Mouse (Mus musculus) MEL (cell line): ENCODE data around the gene Cyp4f17.
"Not testable (repeated sequence)": the region's sequence is repeated elsewhere in the genome, so short reads cannot be mapped to it uniquely, and the experiment has no call there.

Experiments used
- CHD1 ChIP-seq: IDR thresholded peaks from 2 replicates; pipeline ENCODE4 v1.6.1; 2012; ENCODE audit warnings: low read depth, mild to moderate bottlenecking, inconsistent platforms, low read length, improper control_type of control experiment
- CHD2 ChIP-seq: IDR thresholded peaks from 2 replicates; pipeline ENCODE4 v1.6.1; 2011; ENCODE audit warnings: low read length, improper control_type of control experiment
- CTCF ChIP-seq, 3 experiments: IDR thresholded peaks in 2 of 3; conservative IDR thresholded peaks in 1 of 3; 2 replicates each; pipeline ENCODE4 v1.5.1; 2011 to 2012; ENCODE audit warnings: low read length in 3 of 3, low read depth in 2 of 3, mild to moderate bottlenecking in 2 of 3, improper control_type of control experiment in 1 of 3, inconsistent platforms in 1 of 3, mixed read lengths in 1 of 3, moderate library complexity in 1 of 3; ENCODE audit not compliant: control insufficient read depth in 1 of 3, insufficient read depth in 1 of 3, poor library complexity in 1 of 3, severe bottlenecking in 1 of 3
- EP300 ChIP-seq, 2 experiments: IDR thresholded peaks; 2 replicates each; pipeline ENCODE4 v1.6.1; 2011; ENCODE audit warnings: improper control_type of control experiment in 2 of 2, low read length in 2 of 2, low read depth in 1 of 2, mild to moderate bottlenecking in 1 of 2
- GATA1 ChIP-seq: IDR thresholded peaks from 2 replicates; pipeline ENCODE4 v1.6.1; 2011; ENCODE audit warnings: low read depth, low read length, improper control_type of control experiment
- JUND ChIP-seq: IDR thresholded peaks from 2 replicates; pipeline ENCODE4 v1.6.1; 2011; ENCODE audit warnings: low read depth, mild to moderate bottlenecking, improper control_type of control experiment, low read length
- MAX ChIP-seq: IDR thresholded peaks from 2 replicates; pipeline ENCODE4 v1.6.1; 2011; ENCODE audit warnings: low read length, improper control_type of control experiment
- MYB ChIP-seq: IDR thresholded peaks from 2 replicates; pipeline ENCODE4 v1.6.1; 2011; ENCODE audit warnings: mild to moderate bottlenecking, low read depth, low read length, improper control_type of control experiment
- NELFE ChIP-seq: IDR thresholded peaks from 2 replicates; pipeline ENCODE4 v1.6.1; 2011; ENCODE audit warnings: low read depth, low read length, improper control_type of control experiment
- POLR2A ChIP-seq, 2 experiments: IDR thresholded peaks; 2 replicates each; pipeline ENCODE4 v1.6.1; 2011 to 2012; ENCODE audit warnings: low read length in 2 of 2, mild to moderate bottlenecking in 2 of 2, control low read depth in 1 of 2, improper control_type of control experiment in 1 of 2, low read depth in 1 of 2, moderate library complexity in 1 of 2; ENCODE audit not compliant: control insufficient read depth in 1 of 2, insufficient read depth in 1 of 2, poor library complexity in 1 of 2
- POLR2AphosphoS5 ChIP-seq: IDR thresholded peaks from 2 replicates; pipeline ENCODE4 v1.6.1; 2012; ENCODE audit warnings: low read depth, borderline replicate concordance, mild to moderate bottlenecking, inconsistent platforms, low read length, moderate library complexity, mixed read lengths
- TAL1 ChIP-seq: IDR thresholded peaks from 2 replicates; pipeline ENCODE4 v1.6.1; 2012; ENCODE audit warnings: mild to moderate bottlenecking, inconsistent platforms, low read length, moderate library complexity, mixed read lengths
- USF2 ChIP-seq, 2 experiments: IDR thresholded peaks; 2 replicates each; pipeline ENCODE4 v1.6.1; 2011 to 2012; ENCODE audit warnings: improper control_type of control experiment in 2 of 2, low read length in 2 of 2, borderline replicate concordance in 1 of 2, inconsistent platforms in 1 of 2, low read depth in 1 of 2, mild to moderate bottlenecking in 1 of 2; ENCODE audit not compliant: insufficient read depth in 1 of 2
- ZNF384 ChIP-seq: IDR thresholded peaks from 2 replicates; pipeline ENCODE4 v1.6.1; 2012; ENCODE audit warnings: low read depth, mild to moderate bottlenecking, inconsistent platforms, low read length, improper control_type of control experiment

DNA sequence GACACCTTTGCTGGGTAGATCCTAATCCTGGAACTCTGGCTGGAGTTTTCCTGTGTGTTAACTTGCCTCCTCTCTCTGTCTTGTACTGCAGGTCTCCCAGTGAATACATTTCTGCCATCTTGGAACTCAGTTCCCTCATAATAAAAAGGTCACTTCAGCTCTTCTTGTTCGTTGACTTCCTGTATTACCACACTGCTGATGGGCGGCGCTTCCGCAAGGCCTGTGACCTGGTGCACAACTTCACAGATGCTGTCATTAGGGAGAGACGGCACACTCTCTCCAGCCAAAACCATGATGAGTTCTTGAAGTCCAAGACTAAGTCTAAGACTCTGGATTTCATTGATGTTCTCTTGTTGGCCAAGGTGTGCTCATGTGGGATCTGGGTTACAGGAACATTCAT lies 38.9 kb downstream of the Cyp4f17 start:
- not testable (repeated sequence) for TF ChIP-seq MAX; NELFE; USF2 (IDR thresholded peaks at IDR 0.05; ENCODE audit: borderline replicate concordance in 1 of 2, insufficient read depth in 1 of 2, low read depth in 1 of 2, low read length in 2 of 2); POLR2A (IDR thresholded peaks at IDR 0.05; ENCODE audit: control insufficient read depth in 1 of 2, insufficient read depth in 1 of 2, low read depth in 1 of 2, low read length in 2 of 2, poor library complexity in 1 of 2); POLR2AphosphoS5; TAL1; EP300 (IDR thresholded peaks at IDR 0.05; ENCODE audit: low read depth in 1 of 2, low read length in 2 of 2); CTCF (IDR thresholded peaks at IDR 0.05 in 2 of 3, conservative IDR thresholded peaks at IDR 0.05 in 1 of 3; ENCODE audit: control insufficient read depth in 1 of 3, insufficient read depth in 1 of 3, low read depth in 2 of 3, low read length in 3 of 3, poor library complexity in 1 of 3, severe bottlenecking in 1 of 3); CHD2; ZNF384; CHD1; GATA1; JUND; MYB
